Mouse (Mus musculus): ENCODE results near the gene Nr1i2. TPM values are rescaled to one million over a fixed set of nuclear protein-coding genes. Genes with fewer than 3 reads are reported as not detected.

The Nr1i2 gene
- polyA plus RNA-seq, 1 experiment from 2014 or later = 4.8 TPM

GRCm38 (mm10) chr16:38205272-38205671, 89.4 kb downstream of the Nr1i2 start:
- Histone ChIP-seq H3K9ac (no peak overlapping the region), H3K4me3 (replicated peaks) (no peak overlapping the region), H3K4me1 (replicated peaks) (no peaks in the 10 kb centered on the region), H3K27ac (replicated peaks) (no peak overlapping the region), H3K9me3 (replicated peaks) (no peaks in the 10 kb centered on the region), H3K4me2 (no peak overlapping the region), H3K27me3 (no peaks in the 10 kb centered on the region), H3K36me3 (replicated peaks) (peaks cover 30% of the 10 kb centered on the region)
- ATAC-seq (ENCODE audit: insufficient read depth) = no peak
- WGBS (ENCODE audit: insufficient replicate concordance) = 92% methylated on average over 7 of the region's 7 CpGs

Other genes starting within 250 kb of the Nr1i2 start
- gene Gsk3b, start 205.8 kb downstream of the Nr1i2 start, polyA plus RNA-seq (2015; fragmentation: Nextera tagmentation; extraction: Ambion mirVana) = 10.7 and 11.3 TPM in 2 replicates
- 0.03 and 0.05 TPM in 2 replicates for gene Maats1, start 47.3 kb upstream of the Nr1i2 start, polyA plus RNA-seq (2015; fragmentation: Nextera tagmentation; extraction: Ambion mirVana)
- 202 and 255 TPM in 2 replicates for gene Cox17, start 52.2 kb upstream of the Nr1i2 start, polyA plus RNA-seq (2015; fragmentation: Nextera tagmentation; extraction: Ambion mirVana)
- not detected in 2 replicates for gene Gm21987, start 52.2 kb upstream of the Nr1i2 start, polyA plus RNA-seq (2015; fragmentation: Nextera tagmentation; extraction: Ambion mirVana)
- gene Popdc2, start 67.4 kb upstream of the Nr1i2 start, polyA plus RNA-seq (2015; fragmentation: Nextera tagmentation; extraction: Ambion mirVana) = 22.8 and 23.6 TPM in 2 replicates
- gene Pla1a, start 138.3 kb upstream of the Nr1i2 start, polyA plus RNA-seq (2015; fragmentation: Nextera tagmentation; extraction: Ambion mirVana) = 27.2 and 30.5 TPM in 2 replicates
- gene Adprh, start 157.9 kb upstream of the Nr1i2 start, polyA plus RNA-seq (2015; fragmentation: Nextera tagmentation; extraction: Ambion mirVana) = 29.4 and 32.4 TPM in 2 replicates
- 0.21 and 0.28 TPM in 2 replicates for gene Cd80, start 160.7 kb upstream of the Nr1i2 start, polyA plus RNA-seq (2015; fragmentation: Nextera tagmentation; extraction: Ambion mirVana)
- 10.2 and 12.4 TPM in 2 replicates for gene Timmdc1, start 227.8 kb upstream of the Nr1i2 start, polyA plus RNA-seq (2015; fragmentation: Nextera tagmentation; extraction: Ambion mirVana)

Measured in liver, embryonic 15.5 days (tissue).